Mouse (Mus musculus) E14TG2a.4 (cell line): ENCODE data around the gene Ccdc159.

ENCODE experiments used
- CTCF ChIP-seq: conservative IDR thresholded peaks from 2 replicates; pipeline ENCODE4 v1.5.1; 2014; ENCODE audit warnings: low read length
- NANOG ChIP-seq: IDR thresholded peaks from 2 replicates; pipeline ENCODE4 v1.6.1; 2014; ENCODE audit warnings: borderline replicate concordance, low read length, mixed read lengths
- POU5F1 ChIP-seq: IDR thresholded peaks from 2 replicates; pipeline ENCODE4 v1.6.1; 2014; ENCODE audit warnings: low read length, borderline replicate concordance

DNA sequence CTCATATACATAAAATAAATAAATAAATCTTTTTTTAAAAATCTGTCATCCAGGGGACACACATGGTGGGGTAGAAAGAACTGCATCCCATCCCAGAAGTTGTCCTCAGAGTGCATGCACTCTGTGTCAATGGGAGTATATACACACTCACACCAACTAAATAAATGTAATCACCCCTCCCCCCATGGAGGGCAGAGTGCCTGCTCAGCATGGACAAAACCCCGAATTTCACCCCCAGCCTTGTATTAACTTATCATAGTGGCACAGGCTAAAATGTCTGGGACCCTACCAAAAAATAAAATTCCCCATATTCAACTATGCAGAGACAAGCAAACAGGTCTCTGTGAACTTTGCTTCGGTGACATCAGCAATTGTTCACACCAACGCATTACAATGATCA, 27.4 kb downstream of the Ccdc159 start:
- TF ChIP-seq POU5F1 (no peak), CTCF (no peak), NANOG (no peak)
